Mouse (Mus musculus): ENCODE data around the gene 9330161L09Rik. TPM values are rescaled to one million over a fixed set of nuclear protein-coding genes. Genes with fewer than 3 reads are reported as not detected.

The 9330161L09Rik gene
- polyA plus RNA-seq, 1 experiment from 2014 or later: 0.76 TPM

- no peaks in the 10 kb centered on the region for H3K9me3 ChIP-seq (replicated peaks)
- WGBS: 86% methylated on average over 8 of the region's 8 CpGs
- no peak for DNase-seq (ENCODE audit: low spot score)
These were observed 49.4 kb downstream of the 9330161L09Rik start for GRCm38 (mm10) chr12:103358216-103358615.

More at GRCm38 (mm10) chr12:103358216-103358615, 49.4 kb downstream of the 9330161L09Rik start:
- Histone ChIP-seq H3K4me1 (peaks cover 4% of the 10 kb centered on the region; the same call in 1 of the 2 replicates), H3K27me3 (ENCODE audit: low read depth, poor library complexity, severe bottlenecking) (no peaks in the 10 kb centered on the region), H3K27ac (no peak overlapping the region), H3K4me3 (no peak overlapping the region), H3K36me3 (no peaks in the 10 kb centered on the region)

Other genes starting within 250 kb of the 9330161L09Rik start
- gene Prima1, start 165.7 kb downstream of the 9330161L09Rik start, polyA plus RNA-seq (2016; fragmentation: Nextera tagmentation; extraction: Ambion mirVana): not detected in 2 replicates
- gene Fam181a, start 96.8 kb downstream of the 9330161L09Rik start, polyA plus RNA-seq (2016; fragmentation: Nextera tagmentation; extraction: Ambion mirVana): not detected in 2 replicates
- gene Asb2, start 51.8 kb downstream of the 9330161L09Rik start, polyA plus RNA-seq (2016; fragmentation: Nextera tagmentation; extraction: Ambion mirVana): 0.29 and 0.61 TPM in 2 replicates
- gene Otub2, start 19.1 kb downstream of the 9330161L09Rik start, polyA plus RNA-seq (2016; fragmentation: Nextera tagmentation; extraction: Ambion mirVana): 8.3 and 10.0 TPM in 2 replicates
- gene Ddx24, start 18.0 kb upstream of the 9330161L09Rik start, polyA plus RNA-seq (2016; fragmentation: Nextera tagmentation; extraction: Ambion mirVana): 92.5 and 101 TPM in 2 replicates
- gene Ifi27, start 26.4 kb upstream of the 9330161L09Rik start, polyA plus RNA-seq (2016; fragmentation: Nextera tagmentation; extraction: Ambion mirVana): 0.34 and 0.68 TPM in 2 replicates
- gene Ifi27l2a, start 35.9 kb upstream of the 9330161L09Rik start, polyA plus RNA-seq (2016; fragmentation: Nextera tagmentation; extraction: Ambion mirVana): 0.59 and 1.1 TPM in 2 replicates
- not detected in 2 replicates for gene Ifi27l2b, start 49.4 kb upstream of the 9330161L09Rik start, polyA plus RNA-seq (2016; fragmentation: Nextera tagmentation; extraction: Ambion mirVana)
- 1.2 and 1.9 TPM in 2 replicates for gene Ppp4r4, start 124.5 kb upstream of the 9330161L09Rik start, polyA plus RNA-seq (2016; fragmentation: Nextera tagmentation; extraction: Ambion mirVana)
- not detected in 2 replicates for gene Serpina10, start 223.6 kb upstream of the 9330161L09Rik start, polyA plus RNA-seq (2016; fragmentation: Nextera tagmentation; extraction: Ambion mirVana)
- gene Serpina6, start 249.4 kb upstream of the 9330161L09Rik start, polyA plus RNA-seq (2016; fragmentation: Nextera tagmentation; extraction: Ambion mirVana): 0.09 TPM in 1 of 2 replicates, not detected in the other

All from limb, embryonic 10.5 days (tissue).